Mouse (Mus musculus) erythroblast, embryonic 14.5 days (primary cell): Measurements from ENCODE around the gene Gm960. TPM values are rescaled to one million over a fixed set of nuclear protein-coding genes. Genes with fewer than 3 reads are reported as not detected.

Experiments
- H3K27me3 ChIP-seq: 2 replicates; pipeline ENCODE4 v1.6.1; 2012; ENCODE audit warnings: inconsistent platforms; ENCODE audit not compliant: control insufficient read depth
- H3K36me3 ChIP-seq: 2 replicates; pipeline ENCODE4 v1.6.1; 2012; ENCODE audit warnings: mild to moderate bottlenecking, inconsistent platforms; ENCODE audit not compliant: control insufficient read depth
- H3K4me1 ChIP-seq: 2 replicates; pipeline ENCODE4 v1.6.1; 2012; ENCODE audit warnings: inconsistent platforms; ENCODE audit not compliant: control insufficient read depth
- H3K4me3 ChIP-seq: replicated peaks from 2 replicates; pipeline ENCODE3; 2012; ENCODE audit warnings: moderate library complexity, mild to moderate bottlenecking, inconsistent platforms
- H3K9me3 ChIP-seq: 2 replicates; pipeline ENCODE4 v1.6.1; 2012; ENCODE audit warnings: low read length, inconsistent platforms, mixed read lengths; ENCODE audit not compliant: control insufficient read depth
- GATA1 ChIP-seq: IDR thresholded peaks from 2 replicates; pipeline ENCODE4 v1.6.1; 2012; ENCODE audit warnings: low read length, inconsistent platforms, mixed read lengths
- TAL1 ChIP-seq: IDR thresholded peaks from 3 replicates; pipeline ENCODE4 v1.6.1; 2012; ENCODE audit warnings: low read length, inconsistent platforms, mixed read lengths
- polyA plus RNA-seq: library from polyadenylated mRNA; stranded (reverse); fragments of >175 nt; gene quantifications from 2 replicates; pipeline ENCODE4 v1.2.3, GENCODE M21; 2012

Gene Gm960
- polyA plus RNA-seq, result 0.18 TPM in 1 of 2 replicates, not detected in the other

DNA sequence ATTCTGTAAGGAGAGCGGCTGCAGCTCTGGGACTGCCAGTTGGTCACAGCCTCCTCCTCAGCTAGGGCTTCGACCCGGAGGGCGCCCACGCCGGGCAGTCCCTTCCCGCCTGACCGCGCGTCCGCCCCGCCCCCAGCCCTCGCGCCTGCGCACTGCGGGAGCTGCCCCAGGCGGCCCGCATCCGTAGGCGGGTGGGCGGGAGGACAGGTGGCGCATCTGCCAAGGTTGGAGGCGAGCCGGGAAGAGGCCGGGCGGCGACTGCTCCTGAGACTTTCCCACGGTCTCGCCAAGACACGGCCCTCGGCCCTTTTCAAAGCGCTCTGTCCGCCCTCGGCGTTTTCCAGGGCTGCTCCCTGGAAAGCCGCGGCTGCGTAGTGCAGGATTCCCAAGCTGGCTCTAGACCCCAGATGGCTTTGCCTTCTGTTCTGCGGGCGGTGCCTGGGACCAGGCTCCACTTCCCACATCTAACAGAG, at the start of gene Gm960:
Gene Gm960 (minus strand): TSS at position 464 of the 473 bp plus-strand sequence.
- no peaks in the 10 kb centered on the region for H3K9me3 ChIP-seq
- no peak for TF ChIP-seq TAL1
- TF ChIP-seq GATA1, result no peak
- H3K4me3 ChIP-seq, result peak within 1 kb of the TSS; percentile 14
- peaks cover 4% of the 10 kb centered on the region; the same call in 1 of the 2 replicates for H3K4me1 ChIP-seq
- no peaks in the 10 kb centered on the region for H3K36me3 ChIP-seq
- peaks cover 59% of the 10 kb centered on the region for H3K27me3 ChIP-seq

DNA sequence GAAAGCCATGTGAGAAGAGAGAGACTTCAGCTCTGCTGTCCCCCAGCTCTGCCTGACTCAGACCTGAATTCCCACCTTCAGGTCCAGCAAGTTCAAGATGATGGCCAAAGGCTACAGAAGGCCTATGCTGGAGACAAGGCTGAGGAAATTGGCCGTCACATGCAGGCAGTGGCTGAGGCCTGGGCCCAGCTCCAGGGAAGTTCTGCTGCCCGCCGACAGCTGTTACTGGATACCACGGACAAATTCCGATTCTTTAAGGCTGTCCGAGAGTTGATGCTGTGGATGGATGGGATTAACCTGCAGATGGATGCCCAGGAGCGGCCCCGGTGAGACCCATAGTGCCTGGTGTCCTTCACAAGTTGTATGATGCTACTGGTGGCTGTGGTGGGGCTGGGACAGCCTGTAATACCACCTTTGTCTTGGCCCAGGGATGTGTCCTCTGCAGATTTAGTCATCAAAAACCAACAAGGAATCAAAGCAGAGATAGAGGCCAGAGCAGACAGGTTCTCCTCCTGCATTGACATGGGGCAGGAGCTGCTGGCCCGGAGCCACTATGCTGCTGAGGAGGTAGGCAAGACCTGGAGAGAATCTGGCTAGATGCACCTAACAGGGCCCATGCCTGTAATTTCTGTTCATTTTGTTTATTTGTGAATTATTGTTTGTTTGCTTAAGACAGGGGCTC, 49.3 kb upstream of the Gm960 start:
- Histone ChIP-seq H3K36me3 (no peaks in the 10 kb centered on the region), H3K4me1 (no peaks in the 10 kb centered on the region), H3K27me3 (no peaks in the 10 kb centered on the region), H3K4me3 (no peak overlapping the region), H3K9me3 (no peaks in the 10 kb centered on the region)
- TF ChIP-seq TAL1 (no peak), GATA1 (no peak)

DNA sequence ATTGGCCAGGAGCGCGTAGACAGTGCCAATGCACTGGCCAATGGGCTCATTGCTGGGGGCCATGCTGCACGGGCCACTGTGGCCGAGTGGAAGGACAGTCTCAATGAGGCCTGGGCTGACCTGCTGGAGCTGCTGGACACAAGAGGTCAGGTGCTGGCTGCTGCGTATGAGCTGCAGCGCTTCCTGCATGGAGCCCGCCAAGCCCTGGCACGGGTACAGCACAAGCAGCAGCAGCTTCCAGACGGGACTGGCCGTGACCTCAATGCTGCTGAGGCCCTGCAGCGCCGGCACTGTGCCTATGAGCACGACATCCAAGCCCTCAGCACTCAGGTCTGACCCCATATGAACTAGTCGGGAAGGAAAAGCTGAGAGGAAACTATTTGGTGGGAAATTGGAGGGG, 48.1 kb upstream of the Gm960 start:
- no peaks in the 10 kb centered on the region for H3K9me3 ChIP-seq
- no peak for TF ChIP-seq GATA1
- no peak; the same call in 2 of the 3 replicates for TF ChIP-seq TAL1
- no peaks in the 10 kb centered on the region for H3K27me3 ChIP-seq
- H3K4me1 ChIP-seq, result no peaks in the 10 kb centered on the region
- H3K4me3 ChIP-seq, result no peak overlapping the region
- H3K36me3 ChIP-seq, result no peaks in the 10 kb centered on the region

DNA sequence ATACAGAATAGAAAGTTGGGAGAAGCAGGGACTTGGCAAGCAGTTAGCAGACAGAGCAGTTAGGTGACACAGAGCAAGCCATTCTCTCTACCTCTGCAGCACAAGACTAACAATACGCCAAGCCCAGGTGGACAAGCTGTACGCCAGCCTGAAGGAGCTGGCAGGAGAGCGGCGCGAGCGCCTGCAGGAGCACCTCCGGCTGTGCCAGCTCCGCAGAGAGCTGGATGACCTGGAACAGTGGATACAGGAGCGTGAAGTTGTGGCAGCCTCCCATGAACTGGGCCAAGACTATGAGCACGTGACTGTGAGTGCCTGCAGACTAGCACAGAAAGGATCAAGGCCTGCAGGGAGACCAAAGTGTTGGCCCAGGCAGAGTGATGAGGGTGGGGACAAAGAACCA, 47.2 kb upstream of the Gm960 start:
- H3K27me3 ChIP-seq, result no peaks in the 10 kb centered on the region
- H3K4me1 ChIP-seq, result no peaks in the 10 kb centered on the region
- no peaks in the 10 kb centered on the region for H3K36me3 ChIP-seq
- H3K4me3 ChIP-seq, result no peak overlapping the region
- TF ChIP-seq TAL1 (no peak), GATA1 (no peak)
- H3K9me3 ChIP-seq, result no peaks in the 10 kb centered on the region

DNA sequence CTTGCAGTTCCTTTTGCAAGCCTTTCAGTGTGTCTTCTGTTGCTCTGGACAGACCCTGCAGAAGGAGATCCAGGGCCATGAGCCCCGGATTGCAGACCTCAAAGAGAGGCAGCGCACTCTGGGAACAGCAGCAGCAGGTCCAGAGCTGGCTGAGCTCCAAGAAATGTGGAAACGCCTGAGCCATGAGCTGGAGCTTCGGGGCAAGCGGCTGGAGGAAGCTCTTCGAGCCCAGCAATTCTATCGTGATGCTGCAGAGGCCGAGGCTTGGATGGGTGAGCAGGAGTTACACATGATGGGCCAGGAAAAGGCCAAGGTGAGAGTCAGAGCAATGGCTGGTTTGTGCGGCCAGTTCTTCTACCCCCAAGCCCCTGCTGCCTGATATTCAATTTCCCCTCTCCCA, 46.6 kb upstream of the Gm960 start:
- TF ChIP-seq TAL1 (no peak), GATA1 (no peak)
- no peaks in the 10 kb centered on the region for H3K36me3 ChIP-seq
- H3K9me3 ChIP-seq, result no peaks in the 10 kb centered on the region
- no peaks in the 10 kb centered on the region for H3K4me1 ChIP-seq
- no peaks in the 10 kb centered on the region for H3K27me3 ChIP-seq
- no peak overlapping the region for H3K4me3 ChIP-seq

DNA sequence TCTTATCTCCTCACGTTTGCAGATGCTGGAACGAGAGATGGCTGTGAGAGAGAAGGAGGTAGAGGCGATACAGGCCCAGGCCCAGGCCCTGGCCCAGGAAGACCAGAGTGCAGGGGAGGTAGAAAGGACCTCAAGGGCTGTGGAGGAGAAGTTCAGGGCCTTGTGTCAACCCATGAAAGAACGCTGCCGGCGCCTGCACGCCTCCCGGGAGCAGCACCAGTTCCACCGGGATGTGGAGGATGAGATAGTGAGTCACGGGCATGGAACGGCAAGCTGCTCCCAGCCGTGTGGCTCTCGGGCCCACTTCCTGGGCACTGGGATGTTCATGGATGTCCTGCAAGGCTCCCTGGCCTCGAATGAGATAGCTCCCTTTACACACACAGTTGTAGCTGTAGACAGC, 45.6 kb upstream of the Gm960 start:
- Histone ChIP-seq H3K4me3 (no peak overlapping the region), H3K36me3 (no peaks in the 10 kb centered on the region), H3K9me3 (no peaks in the 10 kb centered on the region), H3K4me1 (no peaks in the 10 kb centered on the region), H3K27me3 (no peaks in the 10 kb centered on the region)
- TF ChIP-seq TAL1 (no peak), GATA1 (no peak)

DNA sequence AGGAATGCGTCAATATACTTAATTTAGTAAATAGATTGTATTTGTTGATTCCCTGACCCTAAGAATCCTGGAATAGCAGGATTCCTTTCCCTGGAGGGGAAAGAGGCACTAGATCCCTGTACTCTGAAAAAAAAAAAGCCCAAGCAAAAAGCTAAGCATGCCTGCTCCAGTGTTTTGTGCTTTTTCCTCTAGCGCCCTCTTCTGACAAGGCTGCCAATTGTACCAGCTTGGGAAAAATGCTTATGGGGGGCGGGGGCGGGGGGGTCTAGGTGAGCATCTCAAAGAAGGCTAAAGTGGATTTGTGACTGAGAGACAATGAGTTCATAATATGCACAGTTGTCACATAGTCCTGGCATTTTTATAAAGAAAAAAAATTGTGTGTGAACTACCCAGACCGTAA, 45.1 kb upstream of the Gm960 start:
- Histone ChIP-seq H3K36me3 (no peaks in the 10 kb centered on the region), H3K4me1 (no peaks in the 10 kb centered on the region), H3K27me3 (no peaks in the 10 kb centered on the region), H3K9me3 (no peaks in the 10 kb centered on the region), H3K4me3 (no peak overlapping the region)
- TF ChIP-seq GATA1 (no peak), TAL1 (no peak)

DNA sequence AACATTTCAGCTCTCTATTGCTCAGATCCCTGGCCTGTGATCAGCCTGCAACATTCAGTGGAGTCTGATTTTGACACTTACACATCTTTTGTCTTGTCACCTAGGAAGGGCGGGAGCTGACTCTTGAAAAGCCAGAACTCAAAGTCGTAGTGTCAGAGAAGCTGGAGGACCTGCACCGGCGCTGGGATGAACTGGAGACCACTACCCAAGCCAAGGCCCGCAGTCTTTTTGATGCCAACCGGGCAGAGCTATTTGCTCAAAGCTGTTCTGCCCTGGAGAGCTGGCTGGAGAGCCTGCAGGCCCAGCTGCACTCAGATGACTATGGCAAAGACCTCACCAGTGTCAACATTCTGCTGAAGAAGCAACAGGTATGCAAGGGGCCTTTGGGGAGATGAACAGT, 43.8 kb upstream of the Gm960 start:
- H3K27me3 ChIP-seq, result no peaks in the 10 kb centered on the region
- no peaks in the 10 kb centered on the region for H3K9me3 ChIP-seq
- H3K4me1 ChIP-seq, result no peaks in the 10 kb centered on the region
- no peak overlapping the region for H3K4me3 ChIP-seq
- no peak for TF ChIP-seq GATA1
- TF ChIP-seq TAL1, result no peak
- no peaks in the 10 kb centered on the region for H3K36me3 ChIP-seq

DNA sequence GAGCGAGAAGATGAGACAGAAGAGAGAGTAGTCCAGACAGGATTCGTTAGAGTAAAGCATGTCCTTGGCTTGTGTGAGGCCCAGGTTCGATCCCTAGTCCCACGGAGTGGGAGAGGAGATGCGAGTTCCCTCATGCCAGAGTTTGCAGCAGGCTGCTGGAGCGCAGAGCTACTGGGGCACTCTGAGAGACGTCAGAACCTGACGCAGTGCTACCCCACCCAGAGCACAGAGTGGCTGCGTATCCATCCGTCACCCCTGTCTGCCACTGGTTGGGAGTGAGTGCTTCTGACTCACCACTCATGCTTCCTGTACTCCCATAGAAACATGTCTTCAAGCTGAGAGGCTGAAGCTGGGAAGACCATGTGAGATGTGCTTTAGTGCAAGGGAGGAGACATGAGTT, 43.0 kb upstream of the Gm960 start:
- H3K9me3 ChIP-seq, result no peaks in the 10 kb centered on the region
- TF ChIP-seq TAL1 (no peak), GATA1 (no peak)
- no peak overlapping the region for H3K4me3 ChIP-seq
- no peaks in the 10 kb centered on the region for H3K27me3 ChIP-seq
- no peaks in the 10 kb centered on the region for H3K36me3 ChIP-seq
- H3K4me1 ChIP-seq, result no peaks in the 10 kb centered on the region

DNA sequence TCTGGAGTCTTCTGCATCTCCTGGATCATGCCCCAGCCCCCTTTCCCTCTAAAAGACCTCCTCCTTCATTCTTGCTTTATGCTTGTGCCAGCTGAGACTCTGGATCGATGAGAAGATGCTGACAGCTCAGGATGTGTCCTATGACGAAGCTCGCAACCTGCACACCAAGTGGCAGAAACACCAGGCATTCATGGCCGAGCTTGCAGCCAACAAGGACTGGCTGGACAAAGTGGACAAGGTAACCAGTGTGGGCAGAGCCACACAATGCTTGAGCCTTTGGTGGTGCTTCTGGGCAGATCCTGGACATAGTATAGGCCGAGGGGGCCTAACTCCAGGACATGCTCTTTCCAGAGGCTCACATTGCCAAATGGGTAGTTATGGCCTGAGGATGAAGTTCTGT, 41.3 kb upstream of the Gm960 start:
- TF ChIP-seq TAL1 (no peak), GATA1 (no peak)
- no peaks in the 10 kb centered on the region for H3K4me1 ChIP-seq
- H3K9me3 ChIP-seq, result no peaks in the 10 kb centered on the region
- no peak overlapping the region for H3K4me3 ChIP-seq
- H3K36me3 ChIP-seq, result no peaks in the 10 kb centered on the region
- no peaks in the 10 kb centered on the region for H3K27me3 ChIP-seq
